Mouse (Mus musculus) E14TG2a.4 (cell line): Measurements from ENCODE around the gene Ddx27.

Source experiments
- H3K27me3 ChIP-seq: 2 replicates; pipeline ENCODE4 v1.6.1; 2014; ENCODE audit warnings: low read length, control low read depth; ENCODE audit not compliant: insufficient read depth
- H3K36me3 ChIP-seq: 2 replicates; pipeline ENCODE4 v1.6.1; 2014; ENCODE audit warnings: low read length, control low read depth; ENCODE audit not compliant: insufficient read depth
- H3K4me1 ChIP-seq: replicated peaks from 2 replicates; pipeline ENCODE4 v1.6.1; 2014; ENCODE audit warnings: low read depth, low read length, control low read depth
- H3K4me3 ChIP-seq: replicated peaks from 2 replicates; pipeline ENCODE4 v1.5.1; 2014; ENCODE audit warnings: mild to moderate bottlenecking, low read length
- H3K9me3 ChIP-seq: 2 replicates; pipeline ENCODE4 v1.6.1; 2014; ENCODE audit warnings: low read length, control low read depth
- CTCF ChIP-seq: conservative IDR thresholded peaks from 2 replicates; pipeline ENCODE4 v1.5.1; 2014; ENCODE audit warnings: low read length
- NANOG ChIP-seq: IDR thresholded peaks from 2 replicates; pipeline ENCODE4 v1.6.1; 2014; ENCODE audit warnings: borderline replicate concordance, low read length, mixed read lengths
- POU5F1 ChIP-seq: IDR thresholded peaks from 2 replicates; pipeline ENCODE4 v1.6.1; 2014; ENCODE audit warnings: low read length, borderline replicate concordance

Ddx27 gene

DNA sequence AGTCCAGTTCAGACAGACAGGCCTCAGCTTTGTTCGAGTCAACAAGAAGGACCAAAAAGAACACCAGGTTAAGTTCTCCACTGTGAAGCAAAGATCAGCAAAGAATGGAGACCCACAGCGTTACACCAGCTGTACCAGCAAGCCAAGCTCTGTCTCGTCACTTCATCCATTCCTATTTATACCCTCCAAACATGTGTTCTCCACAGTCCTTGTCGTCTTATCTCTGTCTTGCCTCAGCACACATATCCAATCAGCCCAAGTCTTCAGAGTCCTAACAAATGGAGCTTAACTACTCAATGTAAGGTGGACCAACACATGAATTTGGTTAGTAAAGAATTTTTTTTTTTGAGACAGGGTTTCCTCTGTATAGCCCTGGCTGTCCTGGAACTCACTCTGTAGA, 5.5 kb upstream of the Ddx27 start:
- TF ChIP-seq CTCF: no peak
- TF ChIP-seq NANOG: no peak
- no peak for TF ChIP-seq POU5F1
- no peak overlapping the region for H3K4me3 ChIP-seq
- no peaks in the 10 kb centered on the region for H3K9me3 ChIP-seq

DNA sequence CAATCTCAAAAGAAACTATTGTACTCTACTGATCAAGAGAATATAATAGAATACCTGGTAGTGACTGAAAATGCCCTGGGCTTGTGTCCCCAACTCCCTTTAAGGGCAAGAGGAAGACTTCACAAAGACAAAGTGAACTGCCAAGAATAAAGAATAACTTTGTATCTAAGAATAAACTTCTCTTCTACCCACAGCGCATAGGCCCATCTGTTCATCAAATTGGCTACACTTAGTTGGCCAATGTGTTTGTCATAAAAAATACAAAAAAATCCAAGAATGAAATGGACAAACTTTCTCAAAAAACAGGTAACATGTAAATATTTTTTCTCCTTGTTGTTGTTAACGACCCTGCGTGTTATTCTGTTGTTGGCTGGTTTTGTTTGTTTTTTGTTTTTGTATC, 4.4 kb upstream of the Ddx27 start:
- TF ChIP-seq NANOG: no peak
- TF ChIP-seq POU5F1: no peak
- no peak for TF ChIP-seq CTCF
- Histone ChIP-seq H3K36me3 (no peaks in the 10 kb centered on the region), H3K9me3 (no peaks in the 10 kb centered on the region)

More for the DNA sequence above, 5.5 kb upstream of the Ddx27 start:
- peaks cover 16% of the 10 kb centered on the region for H3K27me3 ChIP-seq
- H3K36me3 ChIP-seq: no peaks in the 10 kb centered on the region
- H3K4me1 ChIP-seq: peaks cover 7% of the 10 kb centered on the region; the same call in 1 of the 2 replicates

GRCm38 (mm10) chr2:167015382-167015718, 357 bp downstream of the Ddx27 start:
- TF ChIP-seq NANOG (no peak), CTCF (no peak), POU5F1 (no peak)
- Histone ChIP-seq H3K4me1 (peaks cover 26% of the 10 kb centered on the region), H3K9me3 (no peaks in the 10 kb centered on the region), H3K4me3 (peak overlapping the region; percentile 99), H3K36me3 (peaks cover 44% of the 10 kb centered on the region), H3K27me3 (no peaks in the 10 kb centered on the region)

More for the DNA sequence above, 4.4 kb upstream of the Ddx27 start:
- Histone ChIP-seq H3K4me1 (peaks cover 7% of the 10 kb centered on the region; the same call in 1 of the 2 replicates), H3K4me3 (no peak overlapping the region), H3K27me3 (peaks cover 16% of the 10 kb centered on the region)

DNA sequence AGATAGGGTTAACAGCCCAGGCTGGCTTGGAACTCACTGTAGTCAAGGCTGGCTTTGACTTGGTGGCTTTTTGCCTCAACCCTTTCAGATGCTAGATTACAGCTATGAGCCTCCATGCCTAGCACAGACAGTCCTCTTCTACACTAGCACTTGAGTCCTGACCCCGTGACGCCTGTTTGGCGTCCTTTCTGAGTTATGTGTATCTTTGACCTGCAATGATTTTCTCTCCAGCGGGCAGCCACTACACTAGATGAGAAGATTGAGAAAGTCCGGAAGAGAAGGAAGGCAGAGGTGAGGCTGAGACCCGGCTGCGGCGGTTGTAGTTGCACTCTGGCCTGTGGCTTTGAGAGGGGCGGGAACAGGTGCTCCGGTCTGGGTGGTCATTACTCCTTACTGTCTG, 4.4 kb downstream of the Ddx27 start:
- Histone ChIP-seq H3K4me3 (no peak overlapping the region), H3K9me3 (no peaks in the 10 kb centered on the region), H3K4me1 (peaks cover 26% of the 10 kb centered on the region), H3K27me3 (no peaks in the 10 kb centered on the region), H3K36me3 (peaks cover 80% of the 10 kb centered on the region)
- no peak for TF ChIP-seq NANOG
- TF ChIP-seq CTCF: no peak
- no peak for TF ChIP-seq POU5F1

- Histone ChIP-seq H3K4me1 (peaks cover 31% of the 10 kb centered on the region), H3K4me3 (no peak overlapping the region), H3K9me3 (no peaks in the 10 kb centered on the region), H3K27me3 (no peaks in the 10 kb centered on the region), H3K36me3 (peaks cover 96% of the 10 kb centered on the region)
- TF ChIP-seq NANOG (no peak), CTCF (no peak), POU5F1 (no peak)
These were observed 13.6 kb downstream of the Ddx27 start for GRCm38 (mm10) chr2:167028553-167028952.

DNA sequence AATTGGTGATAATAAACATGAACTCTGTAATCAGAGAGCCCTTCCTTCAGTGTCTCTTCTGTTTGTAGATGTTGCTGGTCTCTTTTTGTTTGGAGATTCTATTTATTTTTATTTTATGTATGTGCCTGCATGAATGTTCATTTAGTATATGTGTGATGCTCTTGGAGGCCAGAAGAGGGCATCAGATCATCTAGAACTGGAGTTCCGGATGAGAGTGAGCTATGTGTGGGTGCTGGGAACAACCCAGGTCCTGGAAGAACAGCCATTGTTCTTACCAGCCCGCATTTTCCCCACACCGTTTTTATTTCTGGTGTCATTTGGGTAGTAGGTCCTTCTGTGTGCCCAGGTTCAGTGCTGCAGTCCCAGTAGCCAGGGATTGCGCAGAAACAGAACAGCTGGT, 15.5 kb downstream of the Ddx27 start:
- peaks cover 39% of the 10 kb centered on the region for H3K4me1 ChIP-seq
- TF ChIP-seq CTCF (peak; percentile 30), POU5F1 (no peak)
- H3K4me3 ChIP-seq: no peak overlapping the region
- peaks cover 99% of the 10 kb centered on the region for H3K36me3 ChIP-seq
- no peaks in the 10 kb centered on the region for H3K27me3 ChIP-seq
- no peaks in the 10 kb centered on the region for H3K9me3 ChIP-seq

- Histone ChIP-seq H3K36me3 (peaks cover 99% of the 10 kb centered on the region), H3K4me1 (peaks cover 41% of the 10 kb centered on the region), H3K4me3 (no peak overlapping the region), H3K27me3 (no peaks in the 10 kb centered on the region), H3K9me3 (peaks cover 14% of the 10 kb centered on the region; the same call in 1 of the 2 replicates)
- TF ChIP-seq NANOG (no peak), CTCF (no peak), POU5F1 (no peak)
These were observed 22.7 kb downstream of the Ddx27 start for GRCm38 (mm10) chr2:167037710-167038109.

DNA sequence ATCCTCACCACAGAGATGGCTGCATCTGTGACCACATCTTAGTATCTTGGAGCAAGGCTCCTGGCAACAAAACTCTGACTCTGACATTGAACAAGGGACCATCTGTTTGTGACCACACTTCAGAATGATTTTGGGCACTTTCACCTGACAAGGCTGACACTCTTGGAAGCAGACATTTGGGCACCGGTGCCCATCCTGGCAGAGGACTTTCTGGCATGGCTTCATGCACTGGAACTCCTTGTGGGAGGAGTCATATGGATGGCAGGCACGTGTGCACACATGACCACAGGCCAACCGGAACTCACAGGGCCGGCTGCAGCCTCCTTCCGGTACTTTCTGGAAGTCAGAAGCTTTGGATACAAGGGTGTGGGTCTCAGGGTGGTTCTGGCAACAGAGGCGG, 23.3 kb downstream of the Ddx27 start:
- Histone ChIP-seq H3K36me3 (peaks cover 100% of the 10 kb centered on the region), H3K9me3 (peaks cover 14% of the 10 kb centered on the region; the same call in 1 of the 2 replicates), H3K27me3 (no peaks in the 10 kb centered on the region), H3K4me1 (peaks cover 41% of the 10 kb centered on the region), H3K4me3 (no peak overlapping the region)
- no peak for TF ChIP-seq POU5F1
- TF ChIP-seq CTCF: no peak
- TF ChIP-seq NANOG: no peak

DNA sequence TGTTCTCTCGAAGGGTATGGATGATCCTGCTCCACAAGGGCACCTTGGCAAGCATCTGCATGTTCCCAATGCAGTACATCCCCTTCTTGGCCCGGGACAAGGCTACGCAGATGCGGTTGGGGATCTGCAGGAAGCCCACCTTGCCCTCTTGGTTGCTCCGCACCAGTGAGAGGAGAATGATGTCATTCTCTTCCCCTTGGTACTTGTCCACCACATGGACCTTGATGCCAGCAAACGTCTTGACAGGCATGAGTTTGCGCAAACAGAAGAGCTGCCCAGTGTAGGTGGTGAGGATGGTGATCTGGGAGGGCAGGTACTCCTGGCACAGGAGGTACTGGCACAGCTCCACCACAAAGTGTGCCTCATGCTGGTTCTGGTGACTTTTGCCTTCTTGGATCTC, 23.7 kb downstream of the Ddx27 start:
- no peak overlapping the region for H3K4me3 ChIP-seq
- H3K4me1 ChIP-seq: peaks cover 39% of the 10 kb centered on the region
- TF ChIP-seq POU5F1 (no peak), NANOG (no peak), CTCF (no peak)
- H3K36me3 ChIP-seq: peaks cover 100% of the 10 kb centered on the region
- no peaks in the 10 kb centered on the region for H3K27me3 ChIP-seq
- peaks cover 14% of the 10 kb centered on the region; the same call in 1 of the 2 replicates for H3K9me3 ChIP-seq
